Mouse (Mus musculus): Measurements from ENCODE around the gene Kndc1. TPM values are rescaled to one million over a fixed set of nuclear protein-coding genes. Genes with fewer than 3 reads are reported as not detected.
A peak's percentile ranks its signal among the peaks of the same experiment; 100 is the strongest.

Kndc1 gene
- polyA plus RNA-seq, 1 experiment from 2014 or later, result 16.5 TPM

- H3K36me3 ChIP-seq (ENCODE audit: control insufficient read depth, insufficient read depth, low read length), result no peaks in the 10 kb centered on the region
- H3K9ac ChIP-seq (ENCODE audit: low read depth, low read length), result no peak overlapping the region
- WGBS, result 7% methylated on average over 16 of the region's 16 CpGs
- H3K27ac ChIP-seq (ENCODE audit: low read depth, low read length), result no peak overlapping the region
- H3K4me3 ChIP-seq (ENCODE audit: low read length), result peak overlapping the region; percentile 43
- H3K27me3 ChIP-seq (replicated peaks; ENCODE audit: control insufficient read depth, insufficient read depth, low read length), result peaks cover 18% of the 10 kb centered on the region
- peak overlapping the region; percentile 80 for H3K4me2 ChIP-seq (ENCODE audit: low read length)
- peaks cover 13% of the 10 kb centered on the region for H3K4me1 ChIP-seq (ENCODE audit: control insufficient read depth, insufficient read depth, low read depth, low read length)
- no peaks in the 10 kb centered on the region for H3K9me3 ChIP-seq (ENCODE audit: control insufficient read depth, low read length)
- no peak for ATAC-seq
These were observed 56.6 kb downstream of the Kndc1 start for GRCm38 (mm10) chr7:139951079-139951478.

- peaks cover 9% of the 10 kb centered on the region for H3K27me3 ChIP-seq (replicated peaks; ENCODE audit: control insufficient read depth, insufficient read depth, low read length)
- WGBS, result 54% methylated on average over 6 of the region's 6 CpGs
These were observed 57.6 kb downstream of the Kndc1 start for GRCm38 (mm10) chr7:139951991-139952633.

DNA sequence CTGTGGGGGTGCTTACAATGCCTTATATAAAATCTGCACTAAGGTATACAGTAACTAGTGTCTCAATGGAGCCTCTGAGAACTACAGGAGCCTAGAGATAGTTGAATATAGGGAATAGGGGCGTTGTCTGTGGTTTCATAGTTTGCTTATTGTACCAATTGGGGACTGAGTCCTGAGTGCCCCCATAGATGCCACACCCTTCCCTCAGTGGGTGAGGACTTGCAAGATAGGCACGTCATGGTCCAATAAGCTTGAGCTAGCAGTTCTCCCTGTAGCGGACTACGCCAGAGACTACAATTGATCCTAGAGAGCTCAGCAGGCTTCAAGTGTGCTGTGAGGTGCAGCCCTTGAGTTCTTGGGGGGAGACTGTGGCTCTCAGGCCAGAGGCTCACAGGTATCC lies 61.0 kb downstream of the Kndc1 start:
- Histone ChIP-seq H3K36me3 (ENCODE audit: control insufficient read depth, insufficient read depth, low read length) (no peaks in the 10 kb centered on the region), H3K27ac (ENCODE audit: low read depth, low read length) (no peak overlapping the region), H3K4me3 (ENCODE audit: low read length) (no peak overlapping the region), H3K4me2 (ENCODE audit: low read length) (no peak overlapping the region), H3K27me3 (replicated peaks; ENCODE audit: control insufficient read depth, insufficient read depth, low read length) (no peaks in the 10 kb centered on the region), H3K9me3 (ENCODE audit: control insufficient read depth, low read length) (no peaks in the 10 kb centered on the region), H3K9ac (ENCODE audit: low read depth, low read length) (no peak overlapping the region), H3K4me1 (ENCODE audit: control insufficient read depth, insufficient read depth, low read depth, low read length) (peaks cover 9% of the 10 kb centered on the region)
- 75% methylated on average over 4 of the region's 4 CpGs for WGBS
- no peak for ATAC-seq

More at GRCm38 (mm10) chr7:139951991-139952633, 57.6 kb downstream of the Kndc1 start:
- Histone ChIP-seq H3K4me1 (ENCODE audit: control insufficient read depth, insufficient read depth, low read depth, low read length) (peaks cover 13% of the 10 kb centered on the region), H3K4me3 (ENCODE audit: low read length) (no peak overlapping the region), H3K9ac (ENCODE audit: low read depth, low read length) (no peak overlapping the region), H3K9me3 (ENCODE audit: control insufficient read depth, low read length) (no peaks in the 10 kb centered on the region), H3K27ac (ENCODE audit: low read depth, low read length) (no peak overlapping the region), H3K36me3 (ENCODE audit: control insufficient read depth, insufficient read depth, low read length) (no peaks in the 10 kb centered on the region), H3K4me2 (ENCODE audit: low read length) (no peak overlapping the region)
- no peak for ATAC-seq

GRCm38 (mm10) chr7:139956658-139957057 lies 62.2 kb downstream of the Kndc1 start:
- WGBS, result 83% methylated on average over 3 of the region's 3 CpGs
- no peak overlapping the region for H3K27ac ChIP-seq (ENCODE audit: low read depth, low read length)
- no peak for ATAC-seq

GRCm38 (mm10) chr7:139957437-139957836 lies 62.9 kb downstream of the Kndc1 start:
- ATAC-seq, result no peak
- Histone ChIP-seq H3K4me1 (ENCODE audit: control insufficient read depth, insufficient read depth, low read depth, low read length) (peaks cover 4% of the 10 kb centered on the region; the same call in 1 of the 2 replicates), H3K27me3 (replicated peaks; ENCODE audit: control insufficient read depth, insufficient read depth, low read length) (no peaks in the 10 kb centered on the region), H3K9me3 (ENCODE audit: control insufficient read depth, low read length) (no peaks in the 10 kb centered on the region), H3K27ac (ENCODE audit: low read depth, low read length) (no peak overlapping the region), H3K4me2 (ENCODE audit: low read length) (no peak overlapping the region), H3K4me3 (ENCODE audit: low read length) (no peak overlapping the region), H3K9ac (ENCODE audit: low read depth, low read length) (no peak overlapping the region), H3K36me3 (ENCODE audit: control insufficient read depth, insufficient read depth, low read length) (no peaks in the 10 kb centered on the region)
- 60% methylated on average over 11 of the region's 11 CpGs for WGBS

More at GRCm38 (mm10) chr7:139956658-139957057, 62.2 kb downstream of the Kndc1 start:
- H3K4me2 ChIP-seq (ENCODE audit: low read length), result no peak overlapping the region
- no peaks in the 10 kb centered on the region for H3K36me3 ChIP-seq (ENCODE audit: control insufficient read depth, insufficient read depth, low read length)
- H3K4me1 ChIP-seq (ENCODE audit: control insufficient read depth, insufficient read depth, low read depth, low read length), result peaks cover 4% of the 10 kb centered on the region; the same call in 1 of the 2 replicates
- no peak overlapping the region for H3K4me3 ChIP-seq (ENCODE audit: low read length)
- H3K9ac ChIP-seq (ENCODE audit: low read depth, low read length), result no peak overlapping the region
- no peaks in the 10 kb centered on the region for H3K9me3 ChIP-seq (ENCODE audit: control insufficient read depth, low read length)
- H3K27me3 ChIP-seq (replicated peaks; ENCODE audit: control insufficient read depth, insufficient read depth, low read length), result no peaks in the 10 kb centered on the region

DNA sequence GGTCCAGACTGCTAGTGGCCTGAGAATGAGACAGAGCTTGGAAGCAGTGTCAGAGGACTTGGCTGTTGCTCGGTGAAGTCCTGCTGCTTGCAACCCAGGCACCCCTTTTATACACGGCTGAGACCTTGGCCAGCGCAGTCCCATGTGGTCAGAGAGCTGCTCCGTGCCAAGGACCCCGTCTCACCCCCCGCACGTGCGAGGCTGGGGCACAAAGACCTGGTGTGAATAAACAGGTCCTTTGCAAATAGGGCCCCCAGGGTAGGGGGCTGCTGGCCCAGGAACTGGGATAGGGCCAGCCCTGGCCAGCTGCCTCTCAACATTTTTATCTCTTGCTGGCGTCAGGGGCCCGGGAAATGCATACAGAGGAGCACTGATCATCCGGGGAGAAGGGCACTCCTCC lies 63.5 kb downstream of the Kndc1 start:
- ATAC-seq, result peak; percentile 87

DNA sequence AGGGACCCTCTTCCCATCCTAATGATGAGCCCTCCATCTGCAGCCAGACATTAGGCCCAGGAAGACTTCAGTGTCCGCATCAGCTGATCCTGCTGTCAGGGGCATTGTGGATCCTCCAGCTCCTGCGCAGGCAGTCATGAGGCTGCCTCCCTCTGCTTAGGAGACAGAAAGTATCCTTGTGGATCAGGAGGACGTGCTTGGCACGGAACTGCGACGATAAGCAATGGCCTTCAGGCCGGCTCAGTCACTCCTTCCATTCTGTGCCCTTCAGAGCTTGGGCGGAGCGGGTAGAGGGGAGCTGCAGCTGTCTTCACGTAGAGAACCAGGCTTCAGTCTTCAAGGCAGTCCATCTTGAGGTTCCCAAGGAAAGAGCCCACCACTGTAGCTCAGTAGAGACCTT lies 66.6 kb downstream of the Kndc1 start:
- ATAC-seq, result no peak
- Histone ChIP-seq H3K9me3 (ENCODE audit: control insufficient read depth, low read length) (no peaks in the 10 kb centered on the region), H3K4me2 (ENCODE audit: low read length) (no peak overlapping the region), H3K36me3 (ENCODE audit: control insufficient read depth, insufficient read depth, low read length) (no peaks in the 10 kb centered on the region), H3K27me3 (replicated peaks; ENCODE audit: control insufficient read depth, insufficient read depth, low read length) (no peaks in the 10 kb centered on the region), H3K4me3 (ENCODE audit: low read length) (no peak overlapping the region), H3K4me1 (ENCODE audit: control insufficient read depth, insufficient read depth, low read depth, low read length) (peaks cover 4% of the 10 kb centered on the region; the same call in 1 of the 2 replicates), H3K27ac (ENCODE audit: low read depth, low read length) (no peak overlapping the region), H3K9ac (ENCODE audit: low read depth, low read length) (no peak overlapping the region)
- 91% methylated on average over 10 of the region's 10 CpGs for WGBS

More for the DNA sequence above, 63.5 kb downstream of the Kndc1 start:
- H3K4me2 ChIP-seq (ENCODE audit: low read length), result no peak overlapping the region
- H3K27me3 ChIP-seq (replicated peaks; ENCODE audit: control insufficient read depth, insufficient read depth, low read length), result no peaks in the 10 kb centered on the region
- no peak overlapping the region for H3K27ac ChIP-seq (ENCODE audit: low read depth, low read length)
- H3K9ac ChIP-seq (ENCODE audit: low read depth, low read length), result no peak overlapping the region
- H3K9me3 ChIP-seq (ENCODE audit: control insufficient read depth, low read length), result no peaks in the 10 kb centered on the region
- WGBS, result 37% methylated on average over 11 of the region's 11 CpGs
- H3K4me3 ChIP-seq (ENCODE audit: low read length), result no peak overlapping the region
- H3K36me3 ChIP-seq (ENCODE audit: control insufficient read depth, insufficient read depth, low read length), result no peaks in the 10 kb centered on the region
- H3K4me1 ChIP-seq (ENCODE audit: control insufficient read depth, insufficient read depth, low read depth, low read length), result peaks cover 4% of the 10 kb centered on the region; the same call in 1 of the 2 replicates

- ATAC-seq, result no peak
- Histone ChIP-seq H3K4me2 (ENCODE audit: low read length) (no peak overlapping the region), H3K27ac (ENCODE audit: low read depth, low read length) (no peak overlapping the region), H3K9ac (ENCODE audit: low read depth, low read length) (no peak overlapping the region), H3K27me3 (replicated peaks; ENCODE audit: control insufficient read depth, insufficient read depth, low read length) (no peaks in the 10 kb centered on the region), H3K9me3 (ENCODE audit: control insufficient read depth, low read length) (no peaks in the 10 kb centered on the region), H3K36me3 (ENCODE audit: control insufficient read depth, insufficient read depth, low read length) (no peaks in the 10 kb centered on the region), H3K4me3 (ENCODE audit: low read length) (no peak overlapping the region), H3K4me1 (ENCODE audit: control insufficient read depth, insufficient read depth, low read depth, low read length) (no peaks in the 10 kb centered on the region)
- WGBS, result 49% methylated on average over 4 of the region's 4 CpGs
These were observed 69.3 kb downstream of the Kndc1 start for GRCm38 (mm10) chr7:139963814-139964213.

- H3K4me2 ChIP-seq (ENCODE audit: low read length), result no peak overlapping the region
- H3K4me3 ChIP-seq (ENCODE audit: low read length), result no peak overlapping the region
- H3K27ac ChIP-seq (ENCODE audit: low read depth, low read length), result no peak overlapping the region
- H3K27me3 ChIP-seq (replicated peaks; ENCODE audit: control insufficient read depth, insufficient read depth, low read length), result no peaks in the 10 kb centered on the region
- H3K4me1 ChIP-seq (ENCODE audit: control insufficient read depth, insufficient read depth, low read depth, low read length), result no peaks in the 10 kb centered on the region
- no peaks in the 10 kb centered on the region for H3K36me3 ChIP-seq (ENCODE audit: control insufficient read depth, insufficient read depth, low read length)
- H3K9me3 ChIP-seq (ENCODE audit: control insufficient read depth, low read length), result no peaks in the 10 kb centered on the region
- WGBS, result 15% methylated on average over 4 of the region's 4 CpGs
- ATAC-seq, result no peak
- no peak overlapping the region for H3K9ac ChIP-seq (ENCODE audit: low read depth, low read length)
These were observed 72.7 kb downstream of the Kndc1 start for GRCm38 (mm10) chr7:139967175-139967574.

All from hindbrain, embryonic 16.5 days (tissue).